Mouse (Mus musculus) T-helper 2 cell (primary cell): ENCODE measurements around the gene Cdc42bpg.

ENCODE experiments used
- in situ Hi-C: fragments of 300-600 bp; cut with MboI, MseI; formaldehyde crosslinking; loops from one replicate; pipeline ENCODE4 v1.15.1; 2025; ENCODE audit warnings: high pct_unique_total_duplicates

The Cdc42bpg gene

GRCm38 (mm10) chr19:6306137-6306551, at the start of gene Cdc42bpg:
TSS of gene Cdc42bpg (plus strand) at chr19:6306456.
- in situ Hi-C loops = loop anchor here (5.0 to 10.0 kb wide), 2 partner anchors 34 to 379 kb away; no protein-coding TSS in a partner anchor

- in situ Hi-C loops = no loop called here
Observed at GRCm38 (mm10) chr19:6260428-6260827, 45.8 kb upstream of the Cdc42bpg start.

GRCm38 (mm10) chr19:6260946-6261345, 45.3 kb upstream of the Cdc42bpg start:
- in situ Hi-C loops = no loop called here

- in situ Hi-C loops = no loop called here
Observed at GRCm38 (mm10) chr19:6261379-6261778, 44.9 kb upstream of the Cdc42bpg start.

- in situ Hi-C loops = no loop called here
Observed at GRCm38 (mm10) chr19:6262222-6262621, 44.0 kb upstream of the Cdc42bpg start.

GRCm38 (mm10) chr19:6262839-6263433, 43.3 kb upstream of the Cdc42bpg start:
- in situ Hi-C loops = no loop called here

- in situ Hi-C loops = no loop called here
Observed at GRCm38 (mm10) chr19:6264200-6264599, 42.1 kb upstream of the Cdc42bpg start.

- in situ Hi-C loops = no loop called here
Observed at GRCm38 (mm10) chr19:6264945-6265344, 41.3 kb upstream of the Cdc42bpg start.

GRCm38 (mm10) chr19:6265727-6266182, 40.5 kb upstream of the Cdc42bpg start:
- in situ Hi-C loops = no loop called here

GRCm38 (mm10) chr19:6267306-6268169, 38.7 kb upstream of the Cdc42bpg start:
- in situ Hi-C loops = no loop called here

- in situ Hi-C loops = no loop called here
Observed at GRCm38 (mm10) chr19:6268170-6268528, 38.1 kb upstream of the Cdc42bpg start.

- in situ Hi-C loops = no loop called here
Observed at GRCm38 (mm10) chr19:6268670-6269132, 37.6 kb upstream of the Cdc42bpg start.

GRCm38 (mm10) chr19:6269798-6270475, 36.3 kb upstream of the Cdc42bpg start:
- in situ Hi-C loops = loop anchor here (5.0 kb wide), 2 partner anchors 37 to 67 kb away; partner anchors contain the start of gene Cdc42bpg

- in situ Hi-C loops = loop anchor here (5.0 kb wide), 2 partner anchors 37 to 67 kb away; partner anchors contain the start of gene Cdc42bpg
Observed at GRCm38 (mm10) chr19:6270661-6271060, 35.6 kb upstream of the Cdc42bpg start.

GRCm38 (mm10) chr19:6271206-6271605, 35.0 kb upstream of the Cdc42bpg start:
- in situ Hi-C loops = loop anchor here (5.0 kb wide), 2 partner anchors 36 to 66 kb away; partner anchors contain the start of gene Cdc42bpg

GRCm38 (mm10) chr19:6272053-6272452, 34.2 kb upstream of the Cdc42bpg start:
- in situ Hi-C loops = loop anchor here (5.0 kb wide), 2 partner anchors 35 to 65 kb away; partner anchors contain the start of gene Cdc42bpg

GRCm38 (mm10) chr19:6272738-6273137, 33.5 kb upstream of the Cdc42bpg start:
- in situ Hi-C loops = loop anchor here (5.0 kb wide), 2 partner anchors 35 to 65 kb away; partner anchors contain the start of gene Cdc42bpg

GRCm38 (mm10) chr19:6273592-6273991, 32.7 kb upstream of the Cdc42bpg start:
- in situ Hi-C loops = loop anchor here (5.0 kb wide), 2 partner anchors 34 to 64 kb away; partner anchors contain the start of gene Cdc42bpg

GRCm38 (mm10) chr19:6273998-6274608, 32.2 kb upstream of the Cdc42bpg start:
- in situ Hi-C loops = loop anchor here (5.0 kb wide), 2 partner anchors 33 to 63 kb away; partner anchors contain the start of gene Cdc42bpg

GRCm38 (mm10) chr19:6275740-6276389, 30.4 kb upstream of the Cdc42bpg start:
- in situ Hi-C loops = no loop called here
